Mouse (Mus musculus): ENCODE data around the gene Zfp710.

GRCm38 (mm10) chr7:80123115-80123514 is 98.5 kb downstream of the Zfp710 start:
- no peak for TF ChIP-seq CTCF (IDR thresholded peaks at IDR 0.05; ENCODE audit: low read depth)
- TF ChIP-seq EP300 (IDR thresholded peaks at IDR 0.05; ENCODE audit: low read depth) = no peak

All from liver, postnatal 0 days (tissue).